ENCODE assay signal across 9 mouse cellular contexts in genomic region chr7:67461333-67462255, GRCm38 (mm10).
DNase-seq lines count a peak whose midpoint lies in the region; ATAC-seq and TF ChIP-seq lines count a peak whose summit lies in the region.
"Had no signal": no experiment of that assay in that cellular context is flagged by ENCODE, and none has a peak within 500 bp of the region (broad histone marks: within the 10 kb centered on the region; RNA-seq: fewer than 3 reads in every experiment).

No protein-coding gene starts in this region.

- no peak overlapping the region for H3K4me2 ChIP-seq in embryonic facial prominence, embryonic 14.5 days (ENCODE audit: low read depth, low read length)
- H3K4me2 ChIP-seq in kidney, embryonic 16.5 days (replicated peaks; ENCODE audit: low read depth, low read length) = no peak overlapping the region
- H3K4me2 ChIP-seq: embryonic facial prominence, embryonic 15.5 days had no signal

- no peak overlapping the region for H3K27ac ChIP-seq in embryonic facial prominence, embryonic 14.5 days (replicated peaks; ENCODE audit: low read depth, low read length)
- H3K27ac ChIP-seq in embryonic facial prominence, embryonic 10.5 days (replicated peaks) = no peak overlapping the region
- H3K27ac ChIP-seq in kidney, embryonic 16.5 days (ENCODE audit: low read length) = peak overlapping the region; percentile 26; the same call in 1 of the 2 replicates
- peak overlapping the region; percentile 52 for H3K27ac ChIP-seq in spleen, adult 2 months (ENCODE audit: insufficient read depth, low read length)
- H3K27ac ChIP-seq: embryonic facial prominence, embryonic 15.5 days had no signal

- intact Hi-C loops in gastrocnemius, postnatal 36 days (cut with DNase I) = no loop called here

- TF ChIP-seq CTCF in spleen, adult 2 months (IDR thresholded peaks at IDR 0.05; ENCODE audit: extremely low read depth, insufficient read depth, insufficient read length, insufficient replicate concordance) = no peak

- no peak for TF ChIP-seq POLR2A in spleen, adult 2 months (IDR thresholded peaks at IDR 0.05; ENCODE audit: low read depth, low read length)

- H3K9me3 ChIP-seq in embryonic facial prominence, embryonic 14.5 days (ENCODE audit: control insufficient read depth, low read length) = no peaks in the 10 kb centered on the region
- H3K9me3 ChIP-seq in embryonic facial prominence, embryonic 10.5 days = no peaks in the 10 kb centered on the region
- H3K9me3 ChIP-seq in kidney, embryonic 16.5 days (ENCODE audit: low read length) = no peaks in the 10 kb centered on the region
- H3K9me3 ChIP-seq: embryonic facial prominence, embryonic 15.5 days had no signal

- H3K4me3 ChIP-seq in embryonic facial prominence, embryonic 14.5 days (ENCODE audit: low read depth, low read length) = no peak overlapping the region
- H3K4me3 ChIP-seq in embryonic facial prominence, embryonic 10.5 days = no peak overlapping the region
- H3K4me3 ChIP-seq in kidney, embryonic 16.5 days (ENCODE audit: low read length) = no peak overlapping the region
- no peak overlapping the region for H3K4me3 ChIP-seq in spleen, adult 2 months (ENCODE audit: extremely low read depth, insufficient read depth, insufficient read length)
- H3K4me3 ChIP-seq: embryonic facial prominence, embryonic 15.5 days had no signal

- H3K4me1 ChIP-seq in embryonic facial prominence, embryonic 14.5 days (ENCODE audit: control insufficient read depth, insufficient read depth, low read length) = peaks cover 3% of the 10 kb centered on the region; the same call in 1 of the 2 replicates
- H3K4me1 ChIP-seq in embryonic facial prominence, embryonic 10.5 days = peaks cover 32% of the 10 kb centered on the region
- peaks cover 26% of the 10 kb centered on the region for H3K4me1 ChIP-seq in kidney, embryonic 16.5 days (ENCODE audit: insufficient read depth, low read length)
- peaks cover 18% of the 10 kb centered on the region for H3K4me1 ChIP-seq in spleen, adult 2 months (ENCODE audit: control insufficient read depth, insufficient read depth, insufficient read length)

- ATAC-seq in embryonic facial prominence, embryonic 14.5 days (ENCODE audit: low read depth) = no peak
- no peak for ATAC-seq in kidney, embryonic 16.5 days (ENCODE audit: low FRiP score, low TSS enrichment)

- no peak overlapping the region for H3K9ac ChIP-seq in embryonic facial prominence, embryonic 14.5 days (ENCODE audit: low read depth, low read length)
- no peak overlapping the region for H3K9ac ChIP-seq in kidney, embryonic 16.5 days (replicated peaks; ENCODE audit: low read length)
- H3K9ac ChIP-seq: embryonic facial prominence, embryonic 15.5 days had no signal

- no peaks in the 10 kb centered on the region for H3K36me3 ChIP-seq in embryonic facial prominence, embryonic 14.5 days (ENCODE audit: control insufficient read depth, insufficient read depth, low read length)
- H3K36me3 ChIP-seq in embryonic facial prominence, embryonic 10.5 days (replicated peaks) = no peaks in the 10 kb centered on the region
- no peaks in the 10 kb centered on the region for H3K36me3 ChIP-seq in kidney, embryonic 16.5 days (ENCODE audit: insufficient read depth, low read length)
- H3K36me3 ChIP-seq in spleen, adult 2 months (ENCODE audit: control insufficient read depth, insufficient read depth, low read length) = no peaks in the 10 kb centered on the region
- H3K36me3 ChIP-seq: embryonic facial prominence, embryonic 15.5 days had no signal

- 88% methylated on average over 11 of the region's 11 CpGs for WGBS in embryonic facial prominence, embryonic 14.5 days
- 82% methylated on average over 11 of the region's 11 CpGs for WGBS in embryonic facial prominence, embryonic 10.5 days
- WGBS in kidney, embryonic 16.5 days = 69% methylated on average over 11 of the region's 11 CpGs
- 22% methylated on average over 11 of the region's 11 CpGs for WGBS in spleen, adult 2 months

- DNase-seq in embryonic facial prominence, embryonic 14.5 days (ENCODE audit: low spot score) = peak; percentile 50
- DNase-seq in embryonic facial prominence, embryonic 10.5 days (ENCODE audit: low spot score) = no peak
- DNase-seq in Muller cell, postnatal 12 days (ENCODE audit: inconsistent ontology term) = peak; percentile 81
- peak; percentile 80 to 85 for DNase-seq in gastrocnemius, postnatal 36 days
- DNase-seq in lung, adult 18-20 months = peak; percentile 92 to 94
- DNase-seq in spleen, adult 2 months (ENCODE audit: low read depth in 1 of 2, low spot score in 2 of 2) = peak in 1 of 2 experiments; percentile 51
- DNase-seq in cerebellum, adult 8-10 months = no peak

- no peaks in the 10 kb centered on the region for H3K27me3 ChIP-seq in embryonic facial prominence, embryonic 14.5 days (replicated peaks; ENCODE audit: control insufficient read depth, insufficient read depth, low read length)
- H3K27me3 ChIP-seq in embryonic facial prominence, embryonic 10.5 days (replicated peaks; ENCODE audit: low read depth, poor library complexity, severe bottlenecking) = peaks cover 36% of the 10 kb centered on the region
- no peaks in the 10 kb centered on the region for H3K27me3 ChIP-seq in kidney, embryonic 16.5 days (ENCODE audit: insufficient read depth, low read length)
- no peaks in the 10 kb centered on the region for H3K27me3 ChIP-seq in spleen, adult 2 months (ENCODE audit: control insufficient read depth, insufficient read depth, low read length)
- H3K27me3 ChIP-seq: embryonic facial prominence, embryonic 15.5 days had no signal

Comparison
In these comparisons a context has a peak if more than half of its experiments do, and no peak if none do; other contexts are left out.
1. DNase-seq: peak in embryonic facial prominence, embryonic 14.5 days (single experiment), Muller cell, postnatal 12 days (single experiment), gastrocnemius, postnatal 36 days (2 of 2) and lung, adult 18-20 months (2 of 2); none in embryonic facial prominence, embryonic 10.5 days (single experiment) and cerebellum, adult 8-10 months (single experiment).
2. H3K27ac ChIP-seq: peak in kidney, embryonic 16.5 days (single experiment) and spleen, adult 2 months (single experiment); none in embryonic facial prominence, embryonic 14.5 days (single experiment) and embryonic facial prominence, embryonic 10.5 days (single experiment).